Comparison of ENCODE assay signal across 8 mouse cellular contexts in the genomic region with DNA sequence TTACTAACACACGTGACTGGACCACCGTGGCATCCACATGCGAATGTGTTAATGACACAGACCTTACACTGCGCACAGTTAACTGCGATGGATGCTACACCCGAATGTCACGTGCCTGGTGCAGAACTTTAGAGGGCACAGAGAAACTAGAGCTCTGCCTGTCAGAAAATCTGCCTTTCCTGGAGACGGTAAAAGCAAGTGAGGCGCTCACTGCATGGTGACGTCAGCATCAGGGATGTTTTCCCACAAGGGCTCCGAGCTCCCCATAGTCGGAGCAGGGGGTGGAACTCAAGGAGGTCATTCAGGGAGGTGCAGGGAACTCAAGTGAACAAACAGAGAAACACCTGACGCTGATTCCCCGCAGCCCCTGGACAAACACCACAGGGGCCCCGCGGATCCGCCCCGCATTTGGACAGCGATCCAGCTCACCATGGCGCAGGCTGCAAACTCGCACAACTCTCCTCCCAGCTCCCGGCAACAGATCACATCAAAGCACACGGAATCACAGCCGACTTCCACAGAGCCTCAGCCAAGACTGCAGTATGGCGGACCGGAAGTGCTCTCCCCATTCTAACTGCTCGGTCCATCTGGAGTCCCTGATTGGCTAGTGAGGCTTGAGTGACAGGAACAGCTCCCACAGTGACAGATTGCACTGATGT. TPM values are rescaled to one million over a fixed set of nuclear protein-coding genes. Genes with fewer than 3 reads are reported as not detected.
DNase-seq lines count a peak whose midpoint lies in the region; ATAC-seq and TF ChIP-seq lines count a peak whose summit lies in the region.

Zfp938 (minus strand) TSS at position 539 of the 659 bp plus-strand sequence.

- H3K4me3 ChIP-seq in left cerebral cortex, adult 2 months, result peak within 1 kb of the TSS; percentile 68
- peak within 1 kb of the TSS; percentile 91 for H3K4me3 ChIP-seq in macrophage (ENCODE audit: inconsistent target)

- intact Hi-C loops in left cerebral cortex, adult 2 months (cut with DNase I), result loop anchor here (2.0 to 5.0 kb wide), 3 partner anchors 62 to 194 kb away; partner anchors contain the start of genes Gm4924 and Zfp873

- peak; percentile 100 for ATAC-seq in common myeloid progenitor, adult 5-6 weeks (replicated peaks; ENCODE audit: low read depth, poor library complexity, severe bottlenecking)

- H3K36me3 ChIP-seq in macrophage (ENCODE audit: inconsistent target), result no peaks in the 10 kb centered on the region

- H3K27ac ChIP-seq in left cerebral cortex, adult 2 months, result peak within 1 kb of the TSS; percentile 93
- peak within 1 kb of the TSS; percentile 39 for H3K27ac ChIP-seq in macrophage

- TF ChIP-seq CTCF in left cerebral cortex, adult 2 months (IDR thresholded peaks at IDR 0.05), result no peak

- DNase-seq in ZHBTc4 (ENCODE audit: low read depth, low spot score), result peak; percentile 94
- DNase-seq in gastrocnemius, adult 8-10 months (ENCODE audit: low spot score in 2 of 2), result peak; percentile 62 to 63
- peak; percentile 62 for DNase-seq in hindlimb bud, embryonic 11.5 days (ENCODE audit: extremely low spot score, low read depth, low spot score)
- DNase-seq in left cerebral cortex, adult 2 months (ENCODE audit: extremely low spot score in 1 of 2, low spot score in 2 of 2), result peak; percentile 76 to 82
- DNase-seq in retina, postnatal 7 days (ENCODE audit: low read depth, low spot score), result peak; percentile 84
- DNase-seq in urinary bladder, adult 2 months (ENCODE audit: low spot score), result peak; percentile 34

- WGBS in macrophage (ENCODE audit: missing documents), result 6% methylated on average over 27 of the region's 27 CpGs

- H3K79me2 ChIP-seq in macrophage (ENCODE audit: inconsistent target), result peaks cover 36% of the 10 kb centered on the region

RNA-seq across cellular contexts. Expression of gene Zfp938, which starts in this region (rescaled TPM):
- 4.5 and 9.4 TPM in 2 replicates for total RNA-seq in common myeloid progenitor, adult 5-6 weeks (2017)
- total RNA-seq in gastrocnemius, adult 8-10 months (2022), result 1 to 10 TPM; 4.6 to 5.9 (median 5.2) TPM
- 10 to 100 TPM; 17.4 to 20.9 TPM for total RNA-seq in left cerebral cortex, adult 2 months (2021)
- total RNA-seq in macrophage (2018; cell fraction: chromatin; rRNA removed), result 10 to 100 TPM in 5 of 26 experiments, 1 to 10 TPM in 18, under 1 TPM in 3; 0.56 to 12.0 (median 4.4) TPM
- total RNA-seq in macrophage (2018; cell fraction: cytosol; rRNA removed), result 1 to 10 TPM; 1.5 to 5.4 (median 3.6) TPM
- total RNA-seq in macrophage (2018; cell fraction: nucleus; rRNA removed), result 10 to 100 TPM in 6 of 26 experiments, 1 to 10 TPM in 17, under 1 TPM in 3; 0.64 to 18.2 (median 3.9) TPM
- 3.5 to 5.7 TPM (median 4.6 TPM) in 3 replicates for polyA plus RNA-seq in macrophage (2018)
- polyA plus RNA-seq in urinary bladder, adult 2 months (2012; rRNA removed), result 9.2 and 12.1 TPM in 2 replicates

Comparison
In these comparisons a context has a peak if more than half of its experiments do, and no peak if none do; other contexts are left out.
1. Peak in every context shown above with its lines: DNase-seq, ATAC-seq, H3K4me3 ChIP-seq and H3K27ac ChIP-seq.
2. DNase-seq: peak in every context shown above with its lines; median percentile 94 in ZHBTc4; 84 in retina, postnatal 7 days; 79 in left cerebral cortex, adult 2 months; 62 in gastrocnemius, adult 8-10 months; 62 in hindlimb bud, embryonic 11.5 days; 34 in urinary bladder, adult 2 months.